Mouse (Mus musculus) liver, postnatal 0 days (tissue): Measurements from ENCODE around the gene Ppm1h.

Experiments used
- CTCF ChIP-seq: sonication (generic); IDR thresholded peaks from 2 replicates; pipeline ENCODE4 v1.5.1; 2016; ENCODE audit warnings: antibody characterized with exemption, low read depth
- EP300 ChIP-seq: IDR thresholded peaks from 2 replicates; pipeline ENCODE4 v1.6.1; 2016; ENCODE audit warnings: antibody characterized with exemption, low read depth, mild to moderate bottlenecking

GRCm38 (mm10) chr10:122957918-122958317 is 279.4 kb downstream of the Ppm1h start:
- TF ChIP-seq EP300 (no peak), CTCF (no peak)
